Mouse (Mus musculus): ENCODE measurements around the gene Rnf121. TPM values are rescaled to one million over a fixed set of nuclear protein-coding genes. Genes with fewer than 3 reads are reported as not detected.

Rnf121 gene
- total and polyA plus RNA-seq, 2 experiments from 2014 or later = 22.0 to 31.3 TPM

DNA sequence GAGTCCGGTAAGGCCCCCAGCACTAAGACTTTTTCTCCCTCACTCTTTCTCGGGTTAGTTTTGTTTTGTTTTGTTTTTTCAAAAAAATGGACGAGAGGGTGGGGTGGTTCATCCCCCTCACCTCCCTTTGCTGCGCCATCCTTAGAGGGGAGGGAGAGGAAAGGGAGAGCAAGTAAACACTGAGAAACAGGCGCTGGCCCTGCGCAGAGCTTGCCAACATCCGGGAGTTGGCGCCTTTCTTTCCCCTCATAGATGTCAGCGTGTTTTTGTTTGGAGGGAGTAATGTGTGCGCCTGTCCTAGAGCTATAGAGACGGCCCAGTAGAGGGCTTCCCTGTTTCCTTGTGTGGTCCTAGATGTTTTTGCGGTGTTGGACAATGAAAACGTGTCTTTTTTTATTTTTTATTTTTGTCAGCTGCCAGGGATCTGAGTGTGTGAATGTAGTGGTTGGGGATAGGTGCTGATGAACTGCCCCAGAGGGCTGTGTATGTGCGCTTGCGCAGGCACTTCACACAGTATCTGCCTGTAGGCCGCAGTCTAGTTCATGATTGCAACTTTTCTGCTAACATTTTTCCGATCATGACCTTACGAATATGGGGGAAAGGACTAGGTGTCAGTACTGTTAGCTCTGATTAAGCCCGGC lies 94.3 kb downstream of the Rnf121 start:
- H3K27me3 ChIP-seq (ENCODE audit: insufficient read depth, low read length) = no peaks in the 10 kb centered on the region
- DNase-seq (ENCODE audit: low spot score) (peak; percentile 95), ATAC-seq (ENCODE audit: low FRiP score) (peak; percentile 81)
- WGBS = under 1% methylated on average over 19 of the region's 19 CpGs
- TF ChIP-seq CTCF (IDR thresholded peaks at IDR 0.05) = peak; percentile 27
- no peaks in the 10 kb centered on the region for H3K36me3 ChIP-seq (ENCODE audit: insufficient read depth, low read length)
- peaks cover 12% of the 10 kb centered on the region; the same call in 1 of the 2 replicates for H3K4me1 ChIP-seq (ENCODE audit: insufficient read depth, low read length)
- H3K4me3 ChIP-seq (ENCODE audit: low read depth, low read length) = peak overlapping the region; percentile 77
- H3K9me3 ChIP-seq (ENCODE audit: low read length) = no peaks in the 10 kb centered on the region
- peak overlapping the region; percentile 99 for H3K27ac ChIP-seq (ENCODE audit: low read depth, low read length)
- H3K9ac ChIP-seq (replicated peaks; ENCODE audit: low read length, poor library complexity, severe bottlenecking) = peak overlapping the region; percentile 96
- H3K4me2 ChIP-seq (ENCODE audit: low read depth, low read length, poor library complexity, severe bottlenecking) = peak overlapping the region; percentile 58

- Histone ChIP-seq H3K27me3 (ENCODE audit: insufficient read depth, low read length) (no peaks in the 10 kb centered on the region), H3K4me1 (ENCODE audit: insufficient read depth, low read length) (peaks cover 12% of the 10 kb centered on the region; the same call in 1 of the 2 replicates), H3K36me3 (ENCODE audit: insufficient read depth, low read length) (no peaks in the 10 kb centered on the region), H3K27ac (ENCODE audit: low read depth, low read length) (peak overlapping the region; percentile 99), H3K4me3 (ENCODE audit: low read depth, low read length) (peak overlapping the region; percentile 77), H3K4me2 (ENCODE audit: low read depth, low read length, poor library complexity, severe bottlenecking) (peak overlapping the region; percentile 58), H3K9me3 (ENCODE audit: low read length) (no peaks in the 10 kb centered on the region), H3K9ac (replicated peaks; ENCODE audit: low read length, poor library complexity, severe bottlenecking) (peak overlapping the region; percentile 96)
- TF ChIP-seq CTCF (IDR thresholded peaks at IDR 0.05) = no peak
- WGBS = 0% methylated on average over 12 of the region's 17 CpGs
- DNase-seq (ENCODE audit: low spot score) (peak; percentile 97), ATAC-seq (ENCODE audit: low FRiP score) (peak; percentile 84)
Measured at GRCm38 (mm10) chr7:101970429-101970775, 94.9 kb downstream of the Rnf121 start.

GRCm38 (mm10) chr7:101969694-101970428 lies 95.4 kb downstream of the Rnf121 start:
- WGBS = 0% methylated on average over 44 of the region's 53 CpGs
- ATAC-seq (ENCODE audit: low FRiP score) = peak; percentile 83
- Histone ChIP-seq H3K36me3 (ENCODE audit: insufficient read depth, low read length) (no peaks in the 10 kb centered on the region), H3K27ac (ENCODE audit: low read depth, low read length) (peak overlapping the region; percentile 99), H3K4me1 (ENCODE audit: insufficient read depth, low read length) (peaks cover 12% of the 10 kb centered on the region; the same call in 1 of the 2 replicates), H3K4me3 (ENCODE audit: low read depth, low read length) (peak overlapping the region; percentile 77), H3K4me2 (ENCODE audit: low read depth, low read length, poor library complexity, severe bottlenecking) (peak overlapping the region; percentile 58), H3K9me3 (ENCODE audit: low read length) (no peaks in the 10 kb centered on the region), H3K27me3 (ENCODE audit: insufficient read depth, low read length) (no peaks in the 10 kb centered on the region), H3K9ac (replicated peaks; ENCODE audit: low read length, poor library complexity, severe bottlenecking) (peak overlapping the region; percentile 96)
- peak; percentile 86 for DNase-seq (ENCODE audit: low spot score)
- no peak for TF ChIP-seq CTCF (IDR thresholded peaks at IDR 0.05)

Other genes starting within 250 kb of the Rnf121 start
- gene Phox2a, start 247.2 kb downstream of the Rnf121 start, total RNA-seq (2014; rRNA removed) = 0.82 TPM in 1 of 2 replicates, not detected in the other
- 0.12 TPM in 1 of 2 replicates, not detected in the other for gene Phox2a, start 247.2 kb downstream of the Rnf121 start, polyA plus RNA-seq (2015; fragmentation: Nextera tagmentation; extraction: Ambion mirVana)
- 16.8 and 21.2 TPM in 2 replicates for gene Inppl1, start 227.2 kb downstream of the Rnf121 start, total RNA-seq (2014; rRNA removed)
- gene Inppl1, start 227.2 kb downstream of the Rnf121 start, polyA plus RNA-seq (2015; fragmentation: Nextera tagmentation; extraction: Ambion mirVana) = 5.7 and 8.0 TPM in 2 replicates
- 2.6 and 3.4 TPM in 2 replicates for gene Folr2, start 208.3 kb downstream of the Rnf121 start, total RNA-seq (2014; rRNA removed)
- gene Folr2, start 208.3 kb downstream of the Rnf121 start, polyA plus RNA-seq (2015; fragmentation: Nextera tagmentation; extraction: Ambion mirVana) = 2.3 and 3.5 TPM in 2 replicates
- 49.9 and 56.9 TPM in 2 replicates for gene Anapc15, start 201.8 kb downstream of the Rnf121 start, total RNA-seq (2014; rRNA removed)
- gene Anapc15, start 201.8 kb downstream of the Rnf121 start, polyA plus RNA-seq (2015; fragmentation: Nextera tagmentation; extraction: Ambion mirVana) = 62.7 and 68.3 TPM in 2 replicates
- 4.9 and 11.5 TPM in 2 replicates for gene Folr1, start 194.7 kb downstream of the Rnf121 start, total RNA-seq (2014; rRNA removed)
- 3.9 and 4.3 TPM in 2 replicates for gene Folr1, start 194.7 kb downstream of the Rnf121 start, polyA plus RNA-seq (2015; fragmentation: Nextera tagmentation; extraction: Ambion mirVana)
- gene Lamtor1, start 159.6 kb downstream of the Rnf121 start, total RNA-seq (2014; rRNA removed) = 114 and 127 TPM in 2 replicates
- gene Lamtor1, start 159.6 kb downstream of the Rnf121 start, polyA plus RNA-seq (2015; fragmentation: Nextera tagmentation; extraction: Ambion mirVana) = 159 and 180 TPM in 2 replicates
- 0.38 TPM in 1 of 2 replicates, not detected in the other for gene Tomt, start 159.1 kb downstream of the Rnf121 start, total RNA-seq (2014; rRNA removed)
- 0.23 and 0.32 TPM in 2 replicates for gene Tomt, start 159.1 kb downstream of the Rnf121 start, polyA plus RNA-seq (2015; fragmentation: Nextera tagmentation; extraction: Ambion mirVana)
- 3.7 and 6.9 TPM in 2 replicates for gene Lrrc51, start 131.6 kb downstream of the Rnf121 start, total RNA-seq (2014; rRNA removed)
- gene Lrrc51, start 131.6 kb downstream of the Rnf121 start, polyA plus RNA-seq (2015; fragmentation: Nextera tagmentation; extraction: Ambion mirVana) = 7.0 TPM in 2 replicates
- 64.4 and 74.0 TPM in 2 replicates for gene Numa1, start 131.4 kb downstream of the Rnf121 start, total RNA-seq (2014; rRNA removed)
- gene Numa1, start 131.4 kb downstream of the Rnf121 start, polyA plus RNA-seq (2015; fragmentation: Nextera tagmentation; extraction: Ambion mirVana) = 17.9 and 20.6 TPM in 2 replicates
- 7.7 and 12.9 TPM in 2 replicates for gene Il18bp, start 46.8 kb downstream of the Rnf121 start, total RNA-seq (2014; rRNA removed)
- 3.1 and 4.2 TPM in 2 replicates for gene Il18bp, start 46.8 kb downstream of the Rnf121 start, polyA plus RNA-seq (2015; fragmentation: Nextera tagmentation; extraction: Ambion mirVana)
- 17.3 and 18.0 TPM in 2 replicates for gene Xndc1, start within 50 bp of the Rnf121 start, total RNA-seq (2014; rRNA removed)
- 14.6 and 15.5 TPM in 2 replicates for gene Xndc1, start within 50 bp of the Rnf121 start, polyA plus RNA-seq (2015; fragmentation: Nextera tagmentation; extraction: Ambion mirVana)
- gene Xntrpc, start 244 bp upstream of the Rnf121 start, total RNA-seq (2014; rRNA removed) = 2.1 and 2.2 TPM in 2 replicates
- 0.22 and 0.60 TPM in 2 replicates for gene Xntrpc, start 244 bp upstream of the Rnf121 start, polyA plus RNA-seq (2015; fragmentation: Nextera tagmentation; extraction: Ambion mirVana)
- gene Trpc2, start 17.6 kb upstream of the Rnf121 start, total RNA-seq (2014; rRNA removed) = 0.24 TPM in 1 of 2 replicates, not detected in the other
- gene Trpc2, start 17.6 kb upstream of the Rnf121 start, polyA plus RNA-seq (2015; fragmentation: Nextera tagmentation; extraction: Ambion mirVana) = 0.43 TPM in 1 of 2 replicates, not detected in the other
- gene Art1, start 36.3 kb upstream of the Rnf121 start, total RNA-seq (2014; rRNA removed) = 0.33 TPM in 1 of 2 replicates, not detected in the other
- gene Art1, start 36.3 kb upstream of the Rnf121 start, polyA plus RNA-seq (2015; fragmentation: Nextera tagmentation; extraction: Ambion mirVana) = 0.18 and 0.22 TPM in 2 replicates
- 0.49 TPM in 1 of 2 replicates, not detected in the other for gene Art5, start 44.0 kb upstream of the Rnf121 start, total RNA-seq (2014; rRNA removed)
- gene Art5, start 44.0 kb upstream of the Rnf121 start, polyA plus RNA-seq (2015; fragmentation: Nextera tagmentation; extraction: Ambion mirVana) = 0.18 and 0.23 TPM in 2 replicates
- 0.05 TPM in 1 of 2 replicates, not detected in the other for gene Chrna10, start 51.4 kb upstream of the Rnf121 start, total RNA-seq (2014; rRNA removed)
- gene Chrna10, start 51.4 kb upstream of the Rnf121 start, polyA plus RNA-seq (2015; fragmentation: Nextera tagmentation; extraction: Ambion mirVana) = not detected in 2 replicates
- 36.3 and 39.5 TPM in 2 replicates for gene Nup98, start 144.7 kb upstream of the Rnf121 start, total RNA-seq (2014; rRNA removed)
- 10.0 and 10.2 TPM in 2 replicates for gene Nup98, start 144.7 kb upstream of the Rnf121 start, polyA plus RNA-seq (2015; fragmentation: Nextera tagmentation; extraction: Ambion mirVana)
- 56.6 TPM in 2 replicates for gene Pgap2, start 144.7 kb upstream of the Rnf121 start, total RNA-seq (2014; rRNA removed)
- gene Pgap2, start 144.7 kb upstream of the Rnf121 start, polyA plus RNA-seq (2015; fragmentation: Nextera tagmentation; extraction: Ambion mirVana) = 51.7 and 54.9 TPM in 2 replicates
- gene Rhog, start 190.6 kb upstream of the Rnf121 start, total RNA-seq (2014; rRNA removed) = 11.0 and 11.3 TPM in 2 replicates
- 15.8 and 17.2 TPM in 2 replicates for gene Rhog, start 190.6 kb upstream of the Rnf121 start, polyA plus RNA-seq (2015; fragmentation: Nextera tagmentation; extraction: Ambion mirVana)
- 26.6 and 30.7 TPM in 2 replicates for gene Stim1, start 202.3 kb upstream of the Rnf121 start, total RNA-seq (2014; rRNA removed)
- gene Stim1, start 202.3 kb upstream of the Rnf121 start, polyA plus RNA-seq (2015; fragmentation: Nextera tagmentation; extraction: Ambion mirVana) = 15.4 and 17.1 TPM in 2 replicates